Mouse (Mus musculus): ENCODE data around the gene BC061212. TPM values are rescaled to one million over a fixed set of nuclear protein-coding genes. Genes with fewer than 3 reads are reported as not detected.
"Not testable (repeated sequence)": the region's sequence is repeated elsewhere in the genome, so short reads cannot be mapped to it uniquely, and the experiment has no call there.

Gene BC061212
- not detected for total RNA-seq (2021)
- long read RNA-seq, experiment 1: 0 reads
- long read RNA-seq, experiment 2: 0 reads

DNA sequence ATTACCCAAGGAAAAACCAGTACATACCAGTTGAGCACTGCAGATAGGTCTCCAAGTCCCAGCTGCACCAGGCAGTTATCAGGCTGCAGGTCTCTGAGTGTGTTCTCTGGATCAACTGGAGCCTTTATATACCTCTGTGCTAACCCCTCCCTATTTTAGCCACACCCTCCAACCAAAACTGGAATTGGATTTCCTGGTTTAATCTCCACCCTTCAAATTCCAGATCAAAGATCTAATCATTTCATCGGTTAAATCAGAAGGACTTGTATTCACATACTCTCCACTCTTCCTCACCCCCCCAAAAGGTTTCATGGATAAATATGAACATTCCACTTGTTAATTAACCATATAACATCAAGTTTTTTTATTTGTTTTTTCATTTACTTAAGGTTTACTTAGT is at the start of gene BC061212:
Gene BC061212, minus strand, starts transcription at position 101 of the 400 bp plus-strand sequence.
- intact Hi-C loops (cut with DNase I): not testable (repeated sequence)

GRCm38 (mm10) chr5:94076085-94076484 is 5.7 kb upstream of the BC061212 start, which contains the start of gene Gm6351:
Gm6351 (plus strand) TSS chr5:94076385.
- DNase-seq (ENCODE audit: low spot score in 2 of 2); intact Hi-C loops (cut with DNase I): not testable (repeated sequence)

More for the DNA sequence above, at the start of gene BC061212:
- DNase-seq (ENCODE audit: low spot score in 2 of 2): not testable (repeated sequence)

Other genes starting within 250 kb of the BC061212 start
- not detected for gene Gm7792, start 226.8 kb downstream of the BC061212 start, total RNA-seq (2021)
- not detected for gene Gm16429, start 141.5 kb downstream of the BC061212 start, total RNA-seq (2021)
- gene Gm6351, start 5.8 kb upstream of the BC061212 start, total RNA-seq (2021): not detected
- gene Gm3106, start 147.5 kb upstream of the BC061212 start, total RNA-seq (2021): not detected
- not detected for gene A430089I19Rik, start 236.3 kb upstream of the BC061212 start, total RNA-seq (2021)
- not detected for gene Gm6502, start 243.9 kb upstream of the BC061212 start, total RNA-seq (2021)